ENCODE assay signal across 9 mouse cellular contexts in genomic region chr2:9883803-9884532, GRCm38 (mm10). TPM values are rescaled to one million over a fixed set of nuclear protein-coding genes. Genes with fewer than 3 reads are reported as not detected.
DNase-seq lines count a peak whose midpoint lies in the region; ATAC-seq and TF ChIP-seq lines count a peak whose summit lies in the region.
"Had no signal": no experiment of that assay in that cellular context is flagged by ENCODE, and none has a peak within 500 bp of the region (broad histone marks: within the 10 kb centered on the region; RNA-seq: fewer than 3 reads in every experiment).

No protein-coding gene starts in this region.

- H3K27ac ChIP-seq in intestine, embryonic 15.5 days: no peak overlapping the region
- H3K27ac ChIP-seq in intestine, embryonic 16.5 days (ENCODE audit: low read length): no peak overlapping the region
- no peak overlapping the region for H3K27ac ChIP-seq in ES-E14 (ENCODE audit: insufficient read depth, low read depth, low read length, poor library complexity, severe bottlenecking)
- peak overlapping the region; percentile 78 for H3K27ac ChIP-seq in hindbrain, embryonic 14.5 days
- peak overlapping the region; percentile 76 for H3K27ac ChIP-seq in midbrain, embryonic 12.5 days (replicated peaks)

- in situ Hi-C loops in ES-E14 (cut with MboI; ENCODE audit: low sequenced_read_pairs in 2 of 2, unreplicated experiment in 2 of 2): loop anchor here (5.0 kb wide), 1 partner anchor 488 kb away; the partner anchor contains the start of gene Sfmbt2 (in 2 of the 2)

- WGBS in intestine, embryonic 15.5 days: 2% methylated on average over 27 of the region's 27 CpGs
- 3% methylated on average over 27 of the region's 27 CpGs for WGBS in intestine, embryonic 16.5 days
- under 1% methylated on average over 27 of the region's 27 CpGs for WGBS in hindbrain, embryonic 14.5 days
- under 1% methylated on average over 25 of the region's 27 CpGs for WGBS in midbrain, embryonic 12.5 days

- ATAC-seq in intestine, embryonic 15.5 days: no peak
- ATAC-seq in intestine, embryonic 16.5 days: no peak
- no peak for ATAC-seq in hindbrain, embryonic 14.5 days (ENCODE audit: low FRiP score)
- ATAC-seq in midbrain, embryonic 12.5 days (ENCODE audit: low FRiP score, low read depth): no peak

- no peaks in the 10 kb centered on the region for H3K36me3 ChIP-seq in intestine, embryonic 15.5 days
- no peaks in the 10 kb centered on the region for H3K36me3 ChIP-seq in intestine, embryonic 16.5 days (ENCODE audit: control insufficient read depth, insufficient read depth, low read length)
- no peaks in the 10 kb centered on the region for H3K36me3 ChIP-seq in ES-E14 (ENCODE audit: control insufficient read depth, insufficient read depth, low read length, poor library complexity, severe bottlenecking)
- H3K36me3 ChIP-seq in hindbrain, embryonic 14.5 days (replicated peaks; ENCODE audit: control insufficient read depth, insufficient read depth): no peaks in the 10 kb centered on the region
- H3K36me3 ChIP-seq in midbrain, embryonic 12.5 days: no peaks in the 10 kb centered on the region

- DNase-seq in ES-E14 (ENCODE audit: low read depth, low spot score): no peak
- no peak for DNase-seq in hindbrain, embryonic 14.5 days (ENCODE audit: low spot score)
- DNase-seq in urinary bladder, postnatal 25 days (ENCODE audit: low spot score): no peak
- no peak for DNase-seq in adrenal gland, postnatal 4 days (ENCODE audit: low spot score in 2 of 2)
- DNase-seq in B cell, adult 2 months: no peak

- H3K4me1 ChIP-seq in intestine, embryonic 15.5 days (replicated peaks): peaks cover 25% of the 10 kb centered on the region
- peaks cover 23% of the 10 kb centered on the region for H3K4me1 ChIP-seq in intestine, embryonic 16.5 days (ENCODE audit: control insufficient read depth, insufficient read depth, low read length)
- H3K4me1 ChIP-seq in ES-E14 (ENCODE audit: control insufficient read depth in 2 of 2, insufficient read depth in 2 of 2, low read length in 2 of 2, poor library complexity in 1 of 2): peaks cover 0 to 10% of the 10 kb centered on the region in 2 experiments; a peak in 2 of 4 replicates
- H3K4me1 ChIP-seq in hindbrain, embryonic 14.5 days (replicated peaks; ENCODE audit: control insufficient read depth, insufficient read depth, low read length): peaks cover 3% of the 10 kb centered on the region; the same call in 1 of the 2 replicates
- peaks cover 25% of the 10 kb centered on the region for H3K4me1 ChIP-seq in midbrain, embryonic 12.5 days

- peaks cover 81% of the 10 kb centered on the region for H3K27me3 ChIP-seq in intestine, embryonic 15.5 days (replicated peaks)
- H3K27me3 ChIP-seq in intestine, embryonic 16.5 days (replicated peaks; ENCODE audit: control insufficient read depth, insufficient read depth, low read length): peaks cover 77% of the 10 kb centered on the region
- H3K27me3 ChIP-seq in hindbrain, embryonic 14.5 days (ENCODE audit: control insufficient read depth, insufficient read depth, low read length): peaks cover 93% of the 10 kb centered on the region
- H3K27me3 ChIP-seq in midbrain, embryonic 12.5 days: peaks cover 99% of the 10 kb centered on the region

- H3K4me3 ChIP-seq in intestine, embryonic 15.5 days (replicated peaks): no peak overlapping the region
- no peak overlapping the region for H3K4me3 ChIP-seq in intestine, embryonic 16.5 days (ENCODE audit: low read length)
- H3K4me3 ChIP-seq in ES-E14 (ENCODE audit: insufficient read depth in 1 of 2, low read depth in 1 of 2, low read length in 2 of 2, poor library complexity in 1 of 2, severe bottlenecking in 1 of 2): no peak overlapping the region
- peak overlapping the region; percentile 29 for H3K4me3 ChIP-seq in hindbrain, embryonic 14.5 days (replicated peaks; ENCODE audit: low read length)
- H3K4me3 ChIP-seq in midbrain, embryonic 12.5 days: peak overlapping the region; percentile 51

- H3K9me3 ChIP-seq in intestine, embryonic 15.5 days: no peaks in the 10 kb centered on the region
- no peaks in the 10 kb centered on the region for H3K9me3 ChIP-seq in intestine, embryonic 16.5 days (ENCODE audit: control insufficient read depth, low read length)
- no peaks in the 10 kb centered on the region for H3K9me3 ChIP-seq in ES-E14 (ENCODE audit: control insufficient read depth, insufficient read depth, low read depth, low read length)
- H3K9me3 ChIP-seq in hindbrain, embryonic 14.5 days (ENCODE audit: control insufficient read depth, low read length): no peaks in the 10 kb centered on the region
- H3K9me3 ChIP-seq in midbrain, embryonic 12.5 days: no peaks in the 10 kb centered on the region

- peak overlapping the region; percentile 19; the same call in 1 of the 2 replicates for H3K4me2 ChIP-seq in intestine, embryonic 15.5 days (replicated peaks)
- no peak overlapping the region for H3K4me2 ChIP-seq in intestine, embryonic 16.5 days (ENCODE audit: low read depth, low read length)
- H3K4me2 ChIP-seq in hindbrain, embryonic 14.5 days (replicated peaks): peak overlapping the region; percentile 53
- H3K4me2 ChIP-seq in midbrain, embryonic 12.5 days (replicated peaks): peak overlapping the region; percentile 84

- no peak overlapping the region for H3K9ac ChIP-seq in intestine, embryonic 15.5 days
- no peak overlapping the region for H3K9ac ChIP-seq in intestine, embryonic 16.5 days (ENCODE audit: low read depth, low read length)
- H3K9ac ChIP-seq in ES-E14 (ENCODE audit: insufficient read depth, low read depth, low read length, poor library complexity, severe bottlenecking): no peak overlapping the region
- peak overlapping the region; percentile 51 for H3K9ac ChIP-seq in hindbrain, embryonic 14.5 days
- H3K9ac ChIP-seq in midbrain, embryonic 12.5 days (replicated peaks): peak overlapping the region; percentile 57

TF ChIP-seq in ES-E14, 5 proteins besides CTCF, POLR2A, EP300 and RAD21:
- TF ChIP-seq HCFC1 (IDR thresholded peaks at IDR 0.05; ENCODE audit: borderline replicate concordance, insufficient read depth, low read length) (0 out of 2 replicates have a peak, but pooled peaks have one; percentile 34), MAFK (IDR thresholded peaks at IDR 0.05; ENCODE audit: insufficient read depth, low read depth, low read length) (no peak), CHD2 (IDR thresholded peaks at IDR 0.05; ENCODE audit: low read depth, low read length) (no peak), ZC3H11A (IDR thresholded peaks at IDR 0.05; ENCODE audit: borderline replicate concordance, low read depth, low read length) (no peak), ZNF384 (IDR thresholded peaks at IDR 0.05; ENCODE audit: low read depth, low read length) (no peak)
TF ChIP-seq in ES-E14: peak in this region for 1.

RNA-seq across cellular contexts. Expression of gene 4930412O13Rik, which starts 2.9 kb away (rescaled TPM):
- not detected in 2 replicates for polyA plus RNA-seq in intestine, embryonic 15.5 days (2015; fragmentation: Nextera tagmentation; extraction: Ambion mirVana)
- polyA plus RNA-seq in intestine, embryonic 16.5 days (2015; fragmentation: Nextera tagmentation; extraction: Ambion mirVana): not detected in 2 replicates
- 0.54 TPM in 1 of 2 replicates, not detected in the other for total RNA-seq in ES-E14 (2012; rRNA removed)
- polyA plus RNA-seq in hindbrain, embryonic 14.5 days (2014; fragmentation: Nextera tagmentation; extraction: Ambion mirVana): 0.36 and 0.52 TPM in 2 replicates
- polyA plus RNA-seq in midbrain, embryonic 12.5 days (2016; fragmentation: Nextera tagmentation; extraction: Ambion mirVana): 3.0 and 5.3 TPM in 2 replicates
- 1 to 10 TPM; 4.4 to 6.5 TPM for total RNA-seq in adrenal gland, postnatal 4 days (2021)
- total RNA-seq: layer of hippocampus, adult 8-10 months had no signal

RNA-seq across cellular contexts. Expression of gene 9230102O04Rik, which starts 5.4 kb away (rescaled TPM):
- polyA plus RNA-seq in intestine, embryonic 15.5 days (2015; fragmentation: Nextera tagmentation; extraction: Ambion mirVana): not detected in 2 replicates
- polyA plus RNA-seq in intestine, embryonic 16.5 days (2015; fragmentation: Nextera tagmentation; extraction: Ambion mirVana): not detected in 2 replicates
- not detected in 2 replicates for total RNA-seq in ES-E14 (2012; rRNA removed)
- polyA plus RNA-seq in hindbrain, embryonic 14.5 days (2014; fragmentation: Nextera tagmentation; extraction: Ambion mirVana): 1.1 and 1.2 TPM in 2 replicates
- 3.0 and 3.5 TPM in 2 replicates for polyA plus RNA-seq in midbrain, embryonic 12.5 days (2016; fragmentation: Nextera tagmentation; extraction: Ambion mirVana)
- 1 to 10 TPM in 1 of 2 experiments, under 1 TPM in 1; 0.87 to 2.3 TPM for total RNA-seq in adrenal gland, postnatal 4 days (2021)
- total RNA-seq: layer of hippocampus, adult 8-10 months had no signal

RNA-seq across cellular contexts. Expression of gene Gata3, which starts 5.9 kb away (rescaled TPM):
- 2.3 and 2.6 TPM in 2 replicates for polyA plus RNA-seq in intestine, embryonic 15.5 days (2015; fragmentation: Nextera tagmentation; extraction: Ambion mirVana)
- 2.0 and 2.1 TPM in 2 replicates for polyA plus RNA-seq in intestine, embryonic 16.5 days (2015; fragmentation: Nextera tagmentation; extraction: Ambion mirVana)
- total RNA-seq in ES-E14 (2012; rRNA removed): 0.37 and 2.2 TPM in 2 replicates
- 28.2 and 29.0 TPM in 2 replicates for polyA plus RNA-seq in hindbrain, embryonic 14.5 days (2014; fragmentation: Nextera tagmentation; extraction: Ambion mirVana)
- polyA plus RNA-seq in midbrain, embryonic 12.5 days (2016; fragmentation: Nextera tagmentation; extraction: Ambion mirVana): 77.4 and 84.2 TPM in 2 replicates
- 10 to 100 TPM; 28.0 to 37.3 TPM for total RNA-seq in adrenal gland, postnatal 4 days (2021)

Comparison
In these comparisons a context has a peak if more than half of its experiments do, and no peak if none do; other contexts are left out.
1. H3K27ac ChIP-seq: peak in hindbrain, embryonic 14.5 days (single experiment) and midbrain, embryonic 12.5 days (single experiment); none in intestine, embryonic 15.5 days (single experiment), intestine, embryonic 16.5 days (single experiment) and ES-E14 (single experiment).
2. H3K4me3 ChIP-seq: peak in hindbrain, embryonic 14.5 days (single experiment) and midbrain, embryonic 12.5 days (single experiment); none in intestine, embryonic 15.5 days (single experiment), intestine, embryonic 16.5 days (single experiment) and ES-E14 (0 of 2).
3. H3K9ac ChIP-seq: peak in hindbrain, embryonic 14.5 days (single experiment) and midbrain, embryonic 12.5 days (single experiment); none in intestine, embryonic 15.5 days (single experiment), intestine, embryonic 16.5 days (single experiment) and ES-E14 (single experiment).